Mouse (Mus musculus) CD4-positive, CD25-positive, alpha-beta regulatory T cell, adult 2 months (primary cell): Measurements from ENCODE around the gene D17Wsu92e.

Experiments used
- DNase-seq: peaks from one replicate; pipeline ENCODE4 v3.0.0-alpha.2; 2012; ENCODE audit warnings: low read depth, low spot score

The D17Wsu92e gene

DNA sequence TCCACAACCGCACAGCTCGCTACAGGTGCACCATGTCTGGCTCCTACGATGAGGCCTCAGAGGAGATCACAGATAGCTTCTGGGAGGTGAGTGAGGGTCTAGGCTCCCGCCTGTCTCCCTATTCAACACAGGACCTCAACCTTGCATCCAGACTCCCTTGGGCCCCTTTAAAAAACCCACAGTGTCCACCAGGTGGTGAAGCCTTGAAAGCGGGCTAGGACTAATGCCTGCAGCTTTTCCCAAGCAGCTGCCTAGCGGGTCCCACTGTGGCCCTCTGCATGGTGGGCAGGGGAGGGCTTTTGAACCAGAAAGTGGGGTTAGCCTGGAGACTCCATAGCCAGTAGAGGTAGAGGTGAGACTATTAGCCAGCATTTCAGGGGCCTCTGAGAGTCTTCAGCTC, 118.6 kb downstream of the D17Wsu92e start:
- DNase-seq, result no peak
